Mouse (Mus musculus) megakaryocyte, embryonic 14.5 days (primary cell): ENCODE measurements around the gene Pnpla2. TPM values are rescaled to one million over a fixed set of nuclear protein-coding genes. Genes with fewer than 3 reads are reported as not detected.

Experiments used
- H3K27me3 ChIP-seq: replicated peaks from 2 replicates; pipeline ENCODE3; 2012; ENCODE audit warnings: inconsistent platforms
- H3K36me3 ChIP-seq: replicated peaks from 2 replicates; pipeline ENCODE3; 2012; ENCODE audit warnings: low read length, inconsistent platforms, mixed read lengths
- H3K4me1 ChIP-seq: 2 replicates; pipeline ENCODE4 v1.6.1; 2012; ENCODE audit warnings: inconsistent platforms
- H3K4me3 ChIP-seq: replicated peaks from 2 replicates; pipeline ENCODE3; 2012; ENCODE audit warnings: moderate library complexity, mild to moderate bottlenecking, inconsistent platforms
- H3K9me3 ChIP-seq: 2 replicates; pipeline ENCODE4 v1.6.1; 2012; ENCODE audit warnings: inconsistent platforms
- FLI1 ChIP-seq: IDR thresholded peaks from 2 replicates; pipeline ENCODE4 v1.6.1; 2012; ENCODE audit warnings: low read length, inconsistent platforms, mixed read lengths
- GATA1 ChIP-seq: IDR thresholded peaks from 3 replicates; pipeline ENCODE4 v1.6.1; 2012; ENCODE audit warnings: mixed read lengths, low read length, inconsistent platforms, borderline replicate concordance
- polyA plus RNA-seq: library from polyadenylated mRNA; stranded (reverse); fragments of >175 nt; gene quantifications from 2 replicates; pipeline ENCODE4 v1.2.3, GENCODE M21; 2012; ENCODE audit warnings: low replicate concordance; ENCODE audit not compliant: insufficient read depth

Gene Pnpla2
- polyA plus RNA-seq, 1 experiment: 230 TPM

DNA sequence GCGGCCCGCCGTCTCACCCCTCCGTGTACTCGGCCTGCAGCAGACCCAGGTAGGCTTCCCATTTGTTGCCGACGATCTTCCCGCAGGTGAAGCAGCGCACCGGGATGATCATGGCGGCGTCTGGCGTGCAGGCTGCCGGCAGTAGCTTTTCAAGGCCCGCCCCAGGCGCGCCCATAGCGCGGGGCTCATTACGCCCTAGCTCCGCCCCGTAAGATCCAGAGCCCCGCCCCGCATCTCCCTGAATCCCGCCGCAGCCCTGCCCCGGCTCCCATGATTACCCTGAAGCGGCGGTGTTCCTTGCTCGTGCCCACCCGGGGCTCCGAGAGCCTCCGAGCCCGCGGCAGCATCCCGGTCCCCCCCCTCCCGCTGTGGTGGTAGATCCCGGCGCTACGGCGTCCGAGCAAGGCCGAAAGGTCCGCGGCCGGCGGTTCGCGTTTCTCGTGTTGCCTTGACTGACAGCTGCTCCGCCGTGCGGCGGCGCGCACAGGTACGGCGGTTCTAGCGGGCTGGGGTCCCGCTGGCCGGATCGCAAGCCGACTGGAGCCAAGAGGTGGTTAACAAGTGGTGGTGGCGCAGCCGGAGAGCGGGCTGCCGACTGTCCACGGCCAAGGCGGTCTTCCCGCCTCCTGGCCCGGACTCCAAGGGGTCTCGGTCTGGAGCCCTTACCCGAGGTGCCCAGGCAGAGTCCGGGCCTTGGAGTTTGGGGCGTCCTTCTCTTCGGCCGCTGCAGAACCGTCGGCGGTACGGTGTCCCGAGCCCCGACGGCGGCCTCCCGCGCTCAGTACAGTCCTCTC lies 20.2 kb downstream of the Pnpla2 start, which contains the start of the genes Polr2l and Tspan4:
Gene Polr2l (minus strand): TSS at position 122 of the 794 bp plus-strand sequence.
Gene Tspan4 (plus strand): TSS at position 230 of the 794 bp plus-strand sequence.
- peaks cover 41% of the 10 kb centered on the region for H3K36me3 ChIP-seq
- peak within 1 kb of the TSS; percentile 97 for H3K4me3 ChIP-seq
- H3K27me3 ChIP-seq: no peaks in the 10 kb centered on the region
- H3K4me1 ChIP-seq: peaks cover 83% of the 10 kb centered on the region
- TF ChIP-seq GATA1 (no peak), FLI1 (no peak)
- no peaks in the 10 kb centered on the region for H3K9me3 ChIP-seq

DNA sequence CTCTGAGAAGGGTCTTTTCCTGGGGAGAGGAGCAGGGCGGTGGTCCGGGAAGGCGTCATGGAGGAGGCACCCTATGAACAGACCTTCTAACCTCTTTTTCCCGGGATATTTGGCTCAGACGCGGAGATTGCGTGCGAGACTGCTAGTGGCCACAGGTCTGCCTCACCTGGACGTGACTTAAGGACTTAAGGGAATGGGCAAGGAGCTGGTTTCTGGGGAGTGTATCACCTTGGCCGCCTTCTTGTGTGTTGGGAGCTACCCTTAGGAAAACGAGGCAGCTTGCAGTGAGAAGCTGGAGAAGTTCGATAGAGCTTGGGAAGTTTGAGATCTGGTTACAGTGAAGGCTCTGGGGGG lies 20.8 kb downstream of the Pnpla2 start:
- H3K4me3 ChIP-seq: peak overlapping the region; percentile 97
- H3K36me3 ChIP-seq: peaks cover 36% of the 10 kb centered on the region
- H3K27me3 ChIP-seq: no peaks in the 10 kb centered on the region
- TF ChIP-seq FLI1 (no peak), GATA1 (no peak)
- H3K9me3 ChIP-seq: no peaks in the 10 kb centered on the region
- peaks cover 83% of the 10 kb centered on the region for H3K4me1 ChIP-seq

DNA sequence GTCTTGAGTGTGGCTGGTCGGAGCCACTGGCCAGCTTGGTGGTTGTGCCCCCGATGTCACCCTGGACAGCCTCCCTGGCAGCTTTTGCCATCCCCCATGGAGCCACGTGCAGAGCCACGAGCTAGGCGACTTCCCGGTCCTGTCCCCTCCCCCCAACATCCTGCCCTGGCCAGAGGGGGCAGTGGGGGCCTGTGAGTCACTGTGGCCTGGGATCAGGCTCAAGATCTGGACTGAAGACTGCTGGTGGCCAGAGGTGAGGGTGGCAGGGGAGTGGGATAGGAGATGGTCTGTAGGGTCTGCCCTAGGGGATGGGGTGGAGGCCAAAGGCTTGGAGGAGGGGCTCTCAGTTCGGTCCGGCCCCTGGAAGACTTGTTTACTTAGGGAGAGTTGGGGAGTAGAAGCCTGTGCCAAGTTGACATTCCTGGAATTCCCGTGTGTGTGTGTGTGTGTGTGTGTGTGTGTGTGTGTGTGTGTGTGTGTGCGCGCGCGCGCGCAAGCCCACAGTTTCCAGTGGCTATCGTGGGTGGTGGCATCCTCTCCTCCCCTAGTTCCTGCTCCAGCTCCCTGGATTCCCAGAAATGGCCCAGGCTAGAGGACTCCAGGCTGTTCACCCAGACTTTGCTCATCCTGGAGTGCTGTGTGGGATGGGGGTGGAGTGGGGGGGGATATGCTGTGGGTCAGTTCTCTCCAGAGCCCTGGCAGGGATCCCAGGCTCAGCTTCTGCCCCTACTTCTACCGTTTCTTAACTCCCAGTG lies 21.4 kb downstream of the Pnpla2 start:
- H3K4me3 ChIP-seq: peak overlapping the region; percentile 97
- TF ChIP-seq GATA1: no peak
- no peak for TF ChIP-seq FLI1
- H3K4me1 ChIP-seq: peaks cover 83% of the 10 kb centered on the region
- no peaks in the 10 kb centered on the region for H3K27me3 ChIP-seq
- H3K36me3 ChIP-seq: peaks cover 35% of the 10 kb centered on the region
- H3K9me3 ChIP-seq: no peaks in the 10 kb centered on the region

DNA sequence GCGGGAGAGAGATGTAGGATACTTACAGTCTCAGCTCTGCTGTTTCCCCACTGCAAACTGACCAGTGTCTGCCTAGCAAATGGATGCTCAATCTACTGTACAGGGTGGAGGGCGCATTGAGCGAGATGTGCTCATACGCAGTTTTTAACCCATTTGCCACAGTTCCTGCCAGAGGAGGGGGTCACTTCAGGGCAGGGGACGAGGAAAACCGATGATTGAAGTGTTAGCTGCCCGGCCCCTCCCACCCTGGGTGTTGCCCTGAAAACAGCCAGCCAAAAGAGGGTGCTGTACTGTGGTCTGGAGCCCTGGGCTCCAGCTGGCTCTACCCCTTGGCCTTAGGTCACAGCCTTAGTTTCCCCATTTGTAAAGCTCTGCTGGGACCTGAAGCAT lies 22.0 kb downstream of the Pnpla2 start:
- TF ChIP-seq GATA1 (no peak), FLI1 (no peak)
- Histone ChIP-seq H3K4me3 (peak overlapping the region; percentile 97), H3K27me3 (no peaks in the 10 kb centered on the region), H3K36me3 (peaks cover 36% of the 10 kb centered on the region), H3K4me1 (peaks cover 85% of the 10 kb centered on the region), H3K9me3 (no peaks in the 10 kb centered on the region)

DNA sequence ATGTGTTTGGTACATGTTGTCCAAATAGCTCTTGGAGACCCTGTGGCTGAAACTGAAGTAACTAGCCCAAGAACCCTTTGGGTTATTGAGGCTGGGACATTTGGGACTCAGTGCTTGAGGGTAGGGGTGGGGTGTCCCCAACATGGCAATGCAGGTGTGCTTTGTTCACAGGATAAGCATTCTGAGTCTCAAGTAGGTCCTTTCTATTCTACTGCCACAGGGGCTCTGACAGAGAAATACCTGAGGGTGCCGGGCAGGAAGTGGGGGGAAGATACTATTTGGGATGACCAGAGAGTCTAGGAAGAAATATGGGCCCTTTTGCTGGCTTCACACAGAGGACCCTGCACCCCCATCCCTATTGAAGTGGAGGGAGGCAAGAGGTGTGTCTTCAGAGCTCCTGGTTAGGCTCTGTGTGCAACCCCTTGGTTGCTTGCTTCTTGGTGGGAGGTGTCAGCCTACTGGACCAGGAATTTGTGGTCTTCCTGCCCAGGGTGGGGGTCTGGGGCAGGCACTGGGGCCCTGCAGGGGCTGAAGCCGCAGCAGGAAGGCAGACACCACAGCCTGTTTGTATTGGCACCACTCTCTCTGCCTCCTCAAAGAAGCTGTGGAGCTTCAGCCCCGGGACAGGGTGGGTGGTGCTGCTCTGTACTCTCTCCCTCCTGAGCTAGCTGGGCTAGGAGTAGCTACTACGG lies 22.7 kb downstream of the Pnpla2 start:
- Histone ChIP-seq H3K4me1 (peaks cover 85% of the 10 kb centered on the region), H3K27me3 (no peaks in the 10 kb centered on the region), H3K36me3 (peaks cover 36% of the 10 kb centered on the region), H3K4me3 (peak overlapping the region; percentile 97), H3K9me3 (no peaks in the 10 kb centered on the region)
- TF ChIP-seq FLI1 (no peak), GATA1 (no peak)

DNA sequence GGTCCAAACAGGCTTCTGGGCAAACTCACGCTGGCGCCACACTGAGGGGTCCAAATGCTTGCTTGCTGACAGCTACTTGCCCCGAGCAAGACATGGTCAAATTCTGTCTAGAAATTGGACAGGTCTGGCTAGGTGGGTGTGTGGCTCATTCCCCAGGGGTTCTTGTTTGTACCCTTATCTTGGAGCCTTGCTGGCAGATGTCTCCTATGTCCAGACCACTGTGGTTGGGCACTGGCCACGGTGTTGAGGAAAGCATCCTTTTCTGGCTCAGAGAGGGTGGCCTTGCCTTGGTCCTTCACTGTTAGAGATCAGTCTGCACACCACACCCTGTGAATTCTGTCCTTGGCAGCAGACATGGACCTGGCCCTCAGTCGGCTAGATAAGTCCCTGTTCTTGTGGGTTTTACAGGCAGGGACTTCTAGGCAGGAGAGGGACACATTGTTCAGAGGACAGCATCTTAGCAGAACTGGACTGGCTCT lies 23.3 kb downstream of the Pnpla2 start:
- TF ChIP-seq FLI1: no peak
- TF ChIP-seq GATA1: no peak
- H3K36me3 ChIP-seq: peaks cover 38% of the 10 kb centered on the region
- peaks cover 85% of the 10 kb centered on the region for H3K4me1 ChIP-seq
- no peaks in the 10 kb centered on the region for H3K9me3 ChIP-seq
- H3K4me3 ChIP-seq: peak overlapping the region; percentile 97
- H3K27me3 ChIP-seq: no peaks in the 10 kb centered on the region

DNA sequence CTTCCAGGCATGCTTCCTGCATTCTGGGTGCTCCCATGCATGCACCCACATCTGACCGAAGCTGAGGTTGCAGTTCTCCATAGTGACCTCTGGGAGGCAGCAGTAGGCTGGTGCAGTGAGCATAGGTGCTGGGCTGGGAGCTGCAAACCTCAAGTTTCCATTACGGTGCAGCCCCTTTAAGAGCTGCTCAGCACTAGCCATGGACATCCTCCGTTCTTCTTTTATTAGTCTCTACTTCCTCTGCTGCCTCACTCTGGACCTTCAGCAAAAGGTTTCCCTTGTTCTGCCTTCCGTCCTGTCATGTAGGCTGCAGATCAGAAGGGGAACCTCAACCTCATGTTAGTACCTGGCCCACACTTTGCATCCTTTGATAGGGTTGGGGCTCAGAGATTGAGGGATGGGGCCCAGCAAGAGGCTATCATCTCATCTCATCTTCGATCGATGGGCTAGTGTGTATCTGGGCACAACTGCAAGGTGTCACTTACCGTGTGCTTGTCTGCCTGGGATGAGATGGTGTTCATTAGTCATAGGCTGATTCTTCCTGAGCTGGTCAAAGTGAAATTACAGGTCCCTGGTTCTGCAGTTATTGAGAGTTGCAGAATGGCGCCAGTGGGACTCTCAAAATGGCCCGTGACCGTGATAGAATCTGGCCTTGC lies 26.0 kb downstream of the Pnpla2 start:
- Histone ChIP-seq H3K4me3 (peak overlapping the region; percentile 81), H3K9me3 (no peaks in the 10 kb centered on the region), H3K27me3 (no peaks in the 10 kb centered on the region), H3K36me3 (peaks cover 61% of the 10 kb centered on the region), H3K4me1 (peaks cover 94% of the 10 kb centered on the region)
- TF ChIP-seq FLI1: no peak
- TF ChIP-seq GATA1: no peak

DNA sequence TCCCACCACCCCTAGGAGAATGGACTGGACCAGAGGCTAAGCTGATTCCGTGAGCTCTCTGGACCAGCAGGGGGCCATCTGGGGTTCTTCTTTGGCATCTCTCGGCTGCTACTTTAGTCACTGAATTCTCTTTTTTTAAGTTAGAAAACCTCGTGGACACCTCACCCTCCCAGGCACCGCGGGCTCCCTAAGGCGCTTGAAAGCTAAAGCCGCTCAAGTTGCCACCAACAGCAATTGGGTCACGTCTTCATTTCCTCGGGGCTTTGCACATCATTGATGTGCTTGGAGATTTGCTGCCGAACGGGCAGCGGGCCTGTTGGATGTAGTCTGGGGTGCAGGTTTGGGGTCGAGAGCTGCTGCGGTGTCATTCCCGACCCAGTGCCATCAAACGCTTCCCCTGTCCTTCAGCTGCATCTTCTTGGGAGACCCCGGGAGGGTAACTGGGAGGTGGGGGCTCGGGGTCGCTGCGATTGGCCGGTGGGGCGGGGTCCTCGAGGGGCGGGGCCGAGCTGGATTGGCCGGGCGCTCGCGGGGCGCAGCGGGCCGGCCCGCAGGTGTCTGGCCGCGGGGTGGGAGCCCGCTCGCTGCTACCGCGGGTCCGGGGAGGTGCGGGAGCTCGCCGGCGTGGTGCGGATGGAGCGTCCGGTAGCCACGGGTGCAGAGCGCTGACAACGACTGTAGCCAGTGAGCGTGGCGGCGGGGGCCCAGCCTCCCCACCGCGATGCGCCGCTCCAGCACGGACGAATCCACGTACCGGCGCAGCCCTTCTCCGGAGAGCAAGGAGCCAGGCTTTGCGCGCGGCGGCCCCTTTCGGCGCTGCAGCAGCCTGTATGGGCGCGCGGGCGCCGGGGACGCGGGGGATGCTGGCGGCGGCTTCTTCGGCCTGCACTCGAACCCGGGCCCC lies 26.8 kb downstream of the Pnpla2 start:
- TF ChIP-seq GATA1 (no peak), FLI1 (no peak)
- peaks cover 93% of the 10 kb centered on the region for H3K4me1 ChIP-seq
- H3K4me3 ChIP-seq: peak overlapping the region; percentile 81
- H3K27me3 ChIP-seq: no peaks in the 10 kb centered on the region
- H3K9me3 ChIP-seq: no peaks in the 10 kb centered on the region
- H3K36me3 ChIP-seq: peaks cover 69% of the 10 kb centered on the region
